Mouse (Mus musculus) myocyte (in vitro differentiated cells): ENCODE measurements around the gene Zswim8. TPM values are rescaled to one million over a fixed set of nuclear protein-coding genes. Genes with fewer than 3 reads are reported as not detected.

ENCODE experiments used
- H3K27me3 ChIP-seq: one replicate; pipeline ENCODE4 v1.6.1; 2011; ENCODE audit not compliant: control insufficient read depth, insufficient read depth, insufficient read length
- H3K36me3 ChIP-seq: one replicate; pipeline ENCODE4 v1.6.1; 2011; ENCODE audit not compliant: control insufficient read depth, insufficient read depth
- H3K4me2 ChIP-seq: one replicate; pipeline ENCODE4 v1.6.1; 2011; ENCODE audit warnings: low read depth, control low read depth
- H3K4me3 ChIP-seq: one replicate; pipeline ENCODE4 v1.5.1; 2011; ENCODE audit warnings: mild to moderate bottlenecking, control low read depth, moderate library complexity
- H3K79me2 ChIP-seq: one replicate; pipeline ENCODE4 v1.6.1; 2011; ENCODE audit not compliant: control insufficient read depth, insufficient read depth
- H3ac ChIP-seq: one replicate; pipeline ENCODE4 v1.6.1; 2011; ENCODE audit not compliant: control insufficient read depth, insufficient read length
- CEBPB ChIP-seq: IDR thresholded peaks from 2 replicates; pipeline ENCODE4 v1.6.1; 2011; ENCODE audit warnings: mild to moderate bottlenecking, moderate library complexity; ENCODE audit not compliant: poor library complexity, insufficient read depth, severe bottlenecking
- E2F4 ChIP-seq: IDR thresholded peaks from one replicate; pipeline ENCODE4 v1.6.1; 2011; ENCODE audit warnings: mild to moderate bottlenecking, control low read depth, moderate library complexity; ENCODE audit not compliant: insufficient read depth
- MAX ChIP-seq: IDR thresholded peaks from one replicate; pipeline ENCODE4 v1.6.1; 2011; ENCODE audit warnings: low read depth, mild to moderate bottlenecking, control low read depth
- MYOD1 ChIP-seq, 3 experiments: IDR thresholded peaks; one replicate each; pipeline ENCODE4 v1.6.1; 2011; ENCODE audit warnings: control low read depth in 2 of 3, low read depth in 2 of 3, mild to moderate bottlenecking in 2 of 3, moderate library complexity in 1 of 3; ENCODE audit not compliant: insufficient read length in 2 of 3, control insufficient read depth in 1 of 3
- MYOG ChIP-seq, 3 experiments: IDR thresholded peaks; one replicate each; pipeline ENCODE4 v1.6.1; 2011; ENCODE audit warnings: control low read depth in 2 of 3, low read depth in 2 of 3, mild to moderate bottlenecking in 2 of 3; ENCODE audit not compliant: insufficient read length in 2 of 3, control insufficient read depth in 1 of 3, insufficient read depth in 1 of 3
- POLR2A ChIP-seq: IDR thresholded peaks from one replicate; pipeline ENCODE4 v1.6.1; 2011; ENCODE audit warnings: low read depth, mild to moderate bottlenecking, control low read depth, moderate library complexity; ENCODE audit not compliant: insufficient read length
- POLR2AphosphoS2 ChIP-seq: IDR thresholded peaks from one replicate; pipeline ENCODE4 v1.6.1; 2011; ENCODE audit warnings: low read depth, control low read depth; ENCODE audit not compliant: insufficient read length
- REST ChIP-seq: IDR thresholded peaks from one replicate; pipeline ENCODE4 v1.6.1; 2011; ENCODE audit warnings: mild to moderate bottlenecking, control low read depth, moderate library complexity; ENCODE audit not compliant: insufficient read depth, insufficient read length
- SRF ChIP-seq: IDR thresholded peaks from one replicate; pipeline ENCODE4 v1.6.1; 2011; ENCODE audit warnings: low read depth; ENCODE audit not compliant: control insufficient read depth, insufficient read length
- TCF12 ChIP-seq: IDR thresholded peaks from one replicate; pipeline ENCODE4 v1.6.1; 2011; ENCODE audit warnings: mild to moderate bottlenecking, control low read depth; ENCODE audit not compliant: poor library complexity, insufficient read depth, severe bottlenecking
- TCF3 ChIP-seq: IDR thresholded peaks from one replicate; pipeline ENCODE4 v1.6.1; 2011; ENCODE audit warnings: low read depth, control low read depth; ENCODE audit not compliant: insufficient read length
- USF1 ChIP-seq: IDR thresholded peaks from one replicate; pipeline ENCODE4 v1.6.1; 2011; ENCODE audit warnings: low read depth, mild to moderate bottlenecking, control low read depth, moderate library complexity
- polyA plus RNA-seq: library from polyadenylated mRNA; unstranded; fragments of >200 nt; fragmentation: generic; extraction: Trizol; gene quantifications from one replicate; pipeline ENCODE4 v1.2.1, GENCODE M21; 2012; ENCODE audit warnings: missing spikeins

Zswim8 gene
- polyA plus RNA-seq, 1 experiment: 74.9 TPM

GRCm38 (mm10) chr14:20677906-20678305 lies 29.4 kb upstream of the Zswim8 start:
- TF ChIP-seq POLR2A (no peak), SRF (no peak), REST (no peak), MAX (no peak), E2F4 (no peak), CEBPB (no peak), MYOG (IDR thresholded peaks at IDR 0.05; ENCODE audit: control insufficient read depth in 1 of 3, insufficient read depth in 1 of 3, insufficient read length in 2 of 3, low read depth in 2 of 3) (no peak), TCF3 (no peak), USF1 (no peak), TCF12 (no peak), POLR2AphosphoS2 (no peak)
- no peak overlapping the region for H3ac ChIP-seq
- no peak overlapping the region for H3K4me3 ChIP-seq
- no peaks in the 10 kb centered on the region for H3K27me3 ChIP-seq
- no peak overlapping the region for H3K4me2 ChIP-seq
- H3K36me3 ChIP-seq: peaks cover 62% of the 10 kb centered on the region
- peaks cover 55% of the 10 kb centered on the region for H3K79me2 ChIP-seq

DNA sequence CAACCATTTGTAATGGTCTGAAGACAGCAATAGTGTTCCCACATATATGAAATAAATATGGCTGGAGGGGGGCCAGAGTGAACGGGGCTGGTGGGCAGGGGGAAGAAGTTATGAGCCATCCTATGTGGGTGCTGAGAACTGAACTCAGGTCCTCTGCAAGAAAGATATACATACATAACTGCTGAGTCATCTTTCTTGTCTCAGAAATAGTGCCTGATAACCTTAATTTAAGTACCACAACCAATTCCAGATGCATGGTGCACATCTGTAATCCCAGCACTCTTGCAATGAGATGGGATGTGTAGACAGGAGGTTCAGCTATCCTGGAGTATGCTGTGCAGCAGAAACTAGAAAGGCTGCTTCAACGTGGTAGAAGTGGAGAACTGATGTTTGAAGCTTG lies 25.6 kb upstream of the Zswim8 start:
- H3K27me3 ChIP-seq: no peaks in the 10 kb centered on the region
- TF ChIP-seq MAX (no peak), TCF12 (no peak), TCF3 (no peak)

GRCm38 (mm10) chr14:20682498-20682897 lies 24.9 kb upstream of the Zswim8 start:
- TF ChIP-seq SRF (no peak), POLR2AphosphoS2 (no peak), POLR2A (no peak), CEBPB (no peak), USF1 (no peak), MAX (no peak), MYOD1 (IDR thresholded peaks at IDR 0.05; ENCODE audit: control insufficient read depth in 1 of 3, insufficient read length in 2 of 3, low read depth in 2 of 3) (peak in 1 of 3 experiments; percentile 8), MYOG (IDR thresholded peaks at IDR 0.05; ENCODE audit: control insufficient read depth in 1 of 3, insufficient read depth in 1 of 3, insufficient read length in 2 of 3, low read depth in 2 of 3) (peak in 1 of 3 experiments; percentile 16), E2F4 (no peak), REST (no peak), TCF3 (no peak), TCF12 (no peak)
- Histone ChIP-seq H3K4me2 (no peak overlapping the region), H3K36me3 (peaks cover 81% of the 10 kb centered on the region), H3ac (no peak overlapping the region), H3K79me2 (peaks cover 27% of the 10 kb centered on the region), H3K27me3 (no peaks in the 10 kb centered on the region), H3K4me3 (no peak overlapping the region)

More for the DNA sequence above, 25.6 kb upstream of the Zswim8 start:
- no peak overlapping the region for H3K4me3 ChIP-seq
- no peak overlapping the region for H3K4me2 ChIP-seq
- no peak overlapping the region for H3ac ChIP-seq
- H3K36me3 ChIP-seq: peaks cover 81% of the 10 kb centered on the region
- peaks cover 33% of the 10 kb centered on the region for H3K79me2 ChIP-seq

DNA sequence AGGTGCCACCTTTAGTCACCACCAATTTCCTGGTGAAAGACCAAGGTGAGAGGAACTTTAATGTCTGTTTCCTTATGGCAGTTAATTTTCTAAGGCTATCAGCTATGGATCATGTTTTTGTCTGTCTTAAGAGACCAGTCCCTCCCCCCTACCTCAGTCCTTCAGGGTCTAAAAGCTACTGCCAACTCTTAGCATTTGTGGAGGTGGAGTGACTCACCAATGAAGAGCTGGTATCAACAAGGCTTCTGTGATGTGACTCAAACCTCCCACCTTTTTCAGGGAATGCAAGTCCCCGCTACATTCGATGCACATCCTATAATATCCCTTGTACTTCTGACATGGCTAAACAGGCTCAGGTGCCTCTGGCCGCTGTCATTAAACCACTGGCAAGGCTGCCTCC lies 20.8 kb upstream of the Zswim8 start:
- Histone ChIP-seq H3K79me2 (peaks cover 6% of the 10 kb centered on the region), H3ac (no peak overlapping the region), H3K36me3 (peaks cover 85% of the 10 kb centered on the region), H3K4me3 (no peak overlapping the region), H3K4me2 (no peak overlapping the region), H3K27me3 (no peaks in the 10 kb centered on the region)
- TF ChIP-seq REST (no peak), TCF12 (no peak), MYOD1 (IDR thresholded peaks at IDR 0.05; ENCODE audit: control insufficient read depth in 1 of 3, insufficient read length in 2 of 3, low read depth in 2 of 3) (no peak), E2F4 (no peak), POLR2A (no peak), MAX (no peak)

- H3K79me2 ChIP-seq: peaks cover 4% of the 10 kb centered on the region
- no peaks in the 10 kb centered on the region for H3K27me3 ChIP-seq
- no peak overlapping the region for H3ac ChIP-seq
- H3K4me2 ChIP-seq: no peak overlapping the region
- no peak for TF ChIP-seq REST
- no peak for TF ChIP-seq E2F4
- TF ChIP-seq TCF12: no peak
- no peak for TF ChIP-seq SRF
- no peak for TF ChIP-seq MYOD1 (IDR thresholded peaks at IDR 0.05; ENCODE audit: control insufficient read depth in 1 of 3, insufficient read length in 2 of 3, low read depth in 2 of 3)
- TF ChIP-seq MYOG (IDR thresholded peaks at IDR 0.05; ENCODE audit: control insufficient read depth in 1 of 3, insufficient read depth in 1 of 3, insufficient read length in 2 of 3, low read depth in 2 of 3): no peak
- TF ChIP-seq CEBPB: no peak
- TF ChIP-seq POLR2AphosphoS2: no peak
- no peak for TF ChIP-seq TCF3
- no peak for TF ChIP-seq MAX
- no peak for TF ChIP-seq USF1
- TF ChIP-seq POLR2A: no peak
- no peak overlapping the region for H3K4me3 ChIP-seq
- H3K36me3 ChIP-seq: peaks cover 91% of the 10 kb centered on the region
These were observed 18.3 kb upstream of the Zswim8 start for GRCm38 (mm10) chr14:20689009-20689408.
